Mouse (Mus musculus) effector memory CD4-positive, alpha-beta T cell, adult 5 months (primary cell): ENCODE measurements around the gene Krtap3-2. TPM values are rescaled to one million over a fixed set of nuclear protein-coding genes. Genes with fewer than 3 reads are reported as not detected.

Experiments used
- polyA plus RNA-seq: library from polyadenylated mRNA; unstranded; fragments of 100-300 nt; shearing (Covaris generic); gene quantifications from one replicate; pipeline ENCODE4 v1.2.1, GENCODE M21; 2017

Gene Krtap3-2
- polyA plus RNA-seq: not detected

GRCm38 (mm10) chr11:99556753-99557152, at the start of gene Krtap3-2:
Krtap3-2 (minus strand) TSS chr11:99556853.

GRCm38 (mm10) chr11:99603208-99603607, 46.6 kb upstream of the Krtap3-2 start, which contains the start of gene Gm11938:
Gm11938 (minus strand) TSS chr11:99603308.

GRCm38 (mm10) chr11:99597742-99598141, 41.1 kb upstream of the Krtap3-2 start, which contains the start of gene Krtap9-3:
Krtap9-3 (minus strand) TSS chr11:99598105.

GRCm38 (mm10) chr11:99590981-99591380, 34.3 kb upstream of the Krtap3-2 start, which contains the start of gene Krtap1-3:
Krtap1-3 (minus strand) TSS chr11:99591339.

GRCm38 (mm10) chr11:99583245-99583704, 26.6 kb upstream of the Krtap3-2 start, which contains the start of gene Krtap1-4:
Krtap1-4 (minus strand) TSS chr11:99583654.

GRCm38 (mm10) chr11:99580636-99581035, 24.0 kb upstream of the Krtap3-2 start, which contains the start of gene Krtap1-5:
Krtap1-5 (minus strand) TSS chr11:99581016.

GRCm38 (mm10) chr11:99566530-99566929, 9.9 kb upstream of the Krtap3-2 start, which contains the start of gene Krtap3-1:
Krtap3-1 (minus strand) TSS chr11:99566630.

GRCm38 (mm10) chr11:99559366-99559765, 2.7 kb upstream of the Krtap3-2 start, which contains the start of gene Gm11939:
Gm11939 (minus strand) TSS chr11:99559466.

GRCm38 (mm10) chr11:99550765-99551164, 5.9 kb downstream of the Krtap3-2 start, which contains the start of gene Krtap3-3:
Krtap3-3 (minus strand) TSS chr11:99550865.

GRCm38 (mm10) chr11:99521288-99521860, 35.3 kb downstream of the Krtap3-2 start, which contains the start of gene Krt39:
Krt39 (minus strand) TSS chr11:99521338.

Other genes with a start within 250 kb of the Krtap3-2 start
- not detected for gene Krt25, start 233.9 kb downstream of the Krtap3-2 start, polyA plus RNA-seq
- gene Krt26, start 218.9 kb downstream of the Krtap3-2 start, polyA plus RNA-seq: not detected
- gene Krt27, start 205.7 kb downstream of the Krtap3-2 start, polyA plus RNA-seq: not detected
- gene Krt28, start 181.9 kb downstream of the Krtap3-2 start, polyA plus RNA-seq: not detected
- gene Krt10, start 167.5 kb downstream of the Krtap3-2 start, polyA plus RNA-seq: 8.1 TPM
- 0.26 TPM for gene Krt12, start 134.6 kb downstream of the Krtap3-2 start, polyA plus RNA-seq
- gene Krt20, start 118.7 kb downstream of the Krtap3-2 start, polyA plus RNA-seq: not detected
- gene Krt23, start 63.7 kb downstream of the Krtap3-2 start, polyA plus RNA-seq: not detected
- not detected for gene Krt39, start 35.5 kb downstream of the Krtap3-2 start, polyA plus RNA-seq
- not detected for gene Krt40, start 13.7 kb downstream of the Krtap3-2 start, polyA plus RNA-seq
- gene Krtap3-3, start 6.0 kb downstream of the Krtap3-2 start, polyA plus RNA-seq: not detected
- gene Gm11939, start 2.6 kb upstream of the Krtap3-2 start, polyA plus RNA-seq: not detected
- not detected for gene Krtap3-1, start 9.8 kb upstream of the Krtap3-2 start, polyA plus RNA-seq
- not detected for gene Krtap1-5, start 24.2 kb upstream of the Krtap3-2 start, polyA plus RNA-seq
- not detected for gene Krtap1-4, start 26.8 kb upstream of the Krtap3-2 start, polyA plus RNA-seq
- gene Krtap1-3, start 34.5 kb upstream of the Krtap3-2 start, polyA plus RNA-seq: not detected
- not detected for gene Krtap9-3, start 41.3 kb upstream of the Krtap3-2 start, polyA plus RNA-seq
- gene Gm11938, start 46.5 kb upstream of the Krtap3-2 start, polyA plus RNA-seq: not detected
- gene Gm11937, start 53.3 kb upstream of the Krtap3-2 start, polyA plus RNA-seq: not detected
- not detected for gene Krtap2-4, start 58.0 kb upstream of the Krtap3-2 start, polyA plus RNA-seq
- gene Gm11562, start 63.6 kb upstream of the Krtap3-2 start, polyA plus RNA-seq: not detected
- not detected for gene Krtap4-1, start 71.4 kb upstream of the Krtap3-2 start, polyA plus RNA-seq
- gene Krtap4-2, start 78.2 kb upstream of the Krtap3-2 start, polyA plus RNA-seq: not detected
- not detected for gene Krtap4-7, start 87.2 kb upstream of the Krtap3-2 start, polyA plus RNA-seq
- gene Gm11555, start 93.4 kb upstream of the Krtap3-2 start, polyA plus RNA-seq: not detected
- gene Gm11563, start 102.1 kb upstream of the Krtap3-2 start, polyA plus RNA-seq: not detected
- not detected for gene Krtap4-6, start 109.1 kb upstream of the Krtap3-2 start, polyA plus RNA-seq
- not detected for gene Gm14190, start 133.9 kb upstream of the Krtap3-2 start, polyA plus RNA-seq
- not detected for gene Gm14180, start 177.4 kb upstream of the Krtap3-2 start, polyA plus RNA-seq
- not detected for gene Gm11595, start 216.1 kb upstream of the Krtap3-2 start, polyA plus RNA-seq
- gene Krtap4-8, start 223.9 kb upstream of the Krtap3-2 start, polyA plus RNA-seq: not detected
- gene Krtap4-9, start 228.3 kb upstream of the Krtap3-2 start, polyA plus RNA-seq: not detected
- gene Gm11596, start 236.6 kb upstream of the Krtap3-2 start, polyA plus RNA-seq: not detected
- gene Gm11569, start 242.1 kb upstream of the Krtap3-2 start, polyA plus RNA-seq: not detected
- gene Gm11554, start 247.6 kb upstream of the Krtap3-2 start, polyA plus RNA-seq: not detected